Mouse (Mus musculus): ENCODE measurements at regions not wholly inside any gene's neighbourhood (a gene's known extent, or its start where the extent isn't known, plus 50 kb on each side); places are given as distances from the start of the nearest gene placed in this dataset.

GRCm38 (mm10) chr3:54083634-54084033 lies 72.2 kb upstream of the Trpc4 start:
- TF ChIP-seq CTCF (IDR thresholded peaks at IDR 0.05; ENCODE audit: control insufficient read depth, insufficient read depth, insufficient read length) (no peak), MAX (IDR thresholded peaks at IDR 0.05) (no peak), CEBPB (IDR thresholded peaks at IDR 0.05; ENCODE audit: low read depth) (no peak), MYOD1 (IDR thresholded peaks at IDR 0.05; ENCODE audit: control insufficient read depth, insufficient read length, low read depth) (no peak)
